Mouse (Mus musculus): ENCODE data around the gene Fbxo7. TPM values are rescaled to one million over a fixed set of nuclear protein-coding genes. Genes with fewer than 3 reads are reported as not detected.

The Fbxo7 gene
- polyA plus RNA-seq, 1 experiment from 2014 or later: 26.1 TPM

DNA sequence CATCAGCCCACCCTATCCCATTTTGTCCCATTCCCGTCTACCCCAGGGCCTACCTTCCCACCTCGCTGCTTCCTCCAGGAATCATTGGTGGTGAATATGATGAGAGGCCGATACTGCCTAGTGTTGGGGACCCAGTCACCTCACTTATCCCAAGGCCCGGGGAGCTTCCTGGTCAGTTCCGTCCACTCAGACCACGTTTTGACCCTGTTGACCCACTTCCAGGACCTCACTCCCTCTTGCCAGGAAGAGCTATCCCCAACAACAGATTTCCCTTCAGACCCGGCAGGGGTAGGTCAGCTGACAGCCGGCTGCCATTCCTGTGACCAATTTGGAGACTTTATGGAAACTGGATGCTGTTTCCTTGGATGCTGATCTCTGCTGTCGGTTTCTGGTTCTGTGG is 26.0 kb downstream of the Fbxo7 start:
- Histone ChIP-seq H3K9ac (ENCODE audit: low read depth, low read length) (no peak overlapping the region), H3K27me3 (replicated peaks; ENCODE audit: control insufficient read depth, insufficient read depth, low read length) (no peaks in the 10 kb centered on the region), H3K4me1 (ENCODE audit: control insufficient read depth, insufficient read depth, low read length) (peaks cover 2% of the 10 kb centered on the region; the same call in 1 of the 2 replicates), H3K4me3 (ENCODE audit: low read depth, low read length) (no peak overlapping the region), H3K4me2 (ENCODE audit: low read depth, low read length) (no peak overlapping the region), H3K9me3 (ENCODE audit: control insufficient read depth, low read length) (no peaks in the 10 kb centered on the region), H3K36me3 (ENCODE audit: control insufficient read depth, insufficient read depth, low read length) (peaks cover 49% of the 10 kb centered on the region; the same call in 1 of the 2 replicates), H3K27ac (replicated peaks; ENCODE audit: low read depth, low read length) (no peak overlapping the region)
- DNase-seq (ENCODE audit: low spot score) (no peak), ATAC-seq (ENCODE audit: low read depth) (no peak)
- WGBS: 77% methylated on average over 9 of the region's 9 CpGs

DNA sequence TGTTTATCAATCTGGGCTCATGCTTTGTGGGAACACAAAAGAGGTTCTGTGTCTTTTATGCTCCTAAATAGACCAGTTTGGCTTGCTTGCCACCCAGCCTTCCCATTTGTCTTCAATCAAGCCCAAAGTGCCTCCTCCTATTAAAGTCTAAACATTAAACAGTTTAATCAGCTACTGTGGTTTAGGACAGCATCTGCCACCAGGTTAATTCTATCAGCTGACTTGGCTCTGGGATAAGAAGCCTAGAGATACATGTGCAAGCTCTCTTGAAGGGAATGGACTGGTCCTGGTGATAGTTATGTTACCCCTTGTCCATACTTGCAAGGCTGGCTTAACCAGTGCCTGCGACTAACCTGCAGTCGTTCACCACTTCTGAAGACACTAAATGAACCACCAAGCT is 28.8 kb downstream of the Fbxo7 start:
- Histone ChIP-seq H3K27ac (replicated peaks; ENCODE audit: low read depth, low read length) (no peak overlapping the region), H3K4me3 (ENCODE audit: low read depth, low read length) (no peak overlapping the region), H3K9me3 (ENCODE audit: control insufficient read depth, low read length) (no peaks in the 10 kb centered on the region), H3K4me1 (ENCODE audit: control insufficient read depth, insufficient read depth, low read length) (peaks cover 2% of the 10 kb centered on the region; the same call in 1 of the 2 replicates), H3K4me2 (ENCODE audit: low read depth, low read length) (no peak overlapping the region), H3K36me3 (ENCODE audit: control insufficient read depth, insufficient read depth, low read length) (peaks cover 37% of the 10 kb centered on the region; the same call in 1 of the 2 replicates), H3K9ac (ENCODE audit: low read depth, low read length) (no peak overlapping the region), H3K27me3 (replicated peaks; ENCODE audit: control insufficient read depth, insufficient read depth, low read length) (no peaks in the 10 kb centered on the region)
- ATAC-seq (ENCODE audit: low read depth): no peak
- WGBS: 78% methylated on average over 2 of the region's 2 CpGs
- DNase-seq (ENCODE audit: low spot score): no peak

DNA sequence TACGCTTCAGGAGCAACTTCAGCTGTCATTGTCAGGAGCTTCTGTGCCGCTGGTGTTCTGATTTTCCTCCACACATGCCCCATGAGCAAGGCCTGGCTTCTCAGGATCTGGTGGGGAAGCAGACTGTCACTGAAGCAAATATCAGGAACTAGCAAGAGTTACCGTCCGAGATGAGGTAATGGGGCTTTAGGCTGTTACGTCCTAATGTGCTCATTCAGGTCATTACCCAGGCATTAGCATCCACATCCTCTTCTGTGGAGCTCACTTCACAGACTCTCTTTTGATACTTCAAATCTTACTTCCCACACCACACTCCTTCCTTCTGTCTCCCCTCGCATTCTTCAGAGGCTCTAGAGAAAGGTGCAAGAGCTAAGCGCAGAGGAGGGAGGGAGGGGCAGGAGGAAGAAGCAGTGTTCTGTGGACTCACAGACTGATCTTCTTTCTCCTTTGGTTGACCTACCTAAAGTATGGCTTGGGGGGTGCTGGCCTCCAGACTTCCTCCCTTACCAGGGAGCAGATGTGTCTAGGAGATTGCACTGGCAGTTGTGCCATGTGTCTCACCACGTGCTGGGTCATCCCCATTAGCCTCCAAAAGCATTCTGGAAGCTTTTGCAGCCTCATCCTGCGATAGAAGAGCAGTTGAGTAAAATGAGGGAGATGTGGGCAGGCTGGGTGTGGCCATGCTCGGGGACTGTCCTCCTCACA is 31.2 kb downstream of the Fbxo7 start:
- peaks cover 2% of the 10 kb centered on the region; the same call in 1 of the 2 replicates for H3K4me1 ChIP-seq (ENCODE audit: control insufficient read depth, insufficient read depth, low read length)
- ATAC-seq (ENCODE audit: low read depth): no peak
- peaks cover 19% of the 10 kb centered on the region; the same call in 1 of the 2 replicates for H3K36me3 ChIP-seq (ENCODE audit: control insufficient read depth, insufficient read depth, low read length)
- H3K27me3 ChIP-seq (replicated peaks; ENCODE audit: control insufficient read depth, insufficient read depth, low read length): no peaks in the 10 kb centered on the region
- 77% methylated on average over 9 of the region's 10 CpGs for WGBS
- H3K27ac ChIP-seq (replicated peaks; ENCODE audit: low read depth, low read length): no peak overlapping the region
- no peak overlapping the region for H3K4me3 ChIP-seq (ENCODE audit: low read depth, low read length)
- no peak overlapping the region for H3K4me2 ChIP-seq (ENCODE audit: low read depth, low read length)
- H3K9ac ChIP-seq (ENCODE audit: low read depth, low read length): no peak overlapping the region
- DNase-seq (ENCODE audit: low spot score): no peak
- H3K9me3 ChIP-seq (ENCODE audit: control insufficient read depth, low read length): 0 out of 2 replicates have a peak, but pooled peaks cover 6% of the 10 kb centered on the region

DNA sequence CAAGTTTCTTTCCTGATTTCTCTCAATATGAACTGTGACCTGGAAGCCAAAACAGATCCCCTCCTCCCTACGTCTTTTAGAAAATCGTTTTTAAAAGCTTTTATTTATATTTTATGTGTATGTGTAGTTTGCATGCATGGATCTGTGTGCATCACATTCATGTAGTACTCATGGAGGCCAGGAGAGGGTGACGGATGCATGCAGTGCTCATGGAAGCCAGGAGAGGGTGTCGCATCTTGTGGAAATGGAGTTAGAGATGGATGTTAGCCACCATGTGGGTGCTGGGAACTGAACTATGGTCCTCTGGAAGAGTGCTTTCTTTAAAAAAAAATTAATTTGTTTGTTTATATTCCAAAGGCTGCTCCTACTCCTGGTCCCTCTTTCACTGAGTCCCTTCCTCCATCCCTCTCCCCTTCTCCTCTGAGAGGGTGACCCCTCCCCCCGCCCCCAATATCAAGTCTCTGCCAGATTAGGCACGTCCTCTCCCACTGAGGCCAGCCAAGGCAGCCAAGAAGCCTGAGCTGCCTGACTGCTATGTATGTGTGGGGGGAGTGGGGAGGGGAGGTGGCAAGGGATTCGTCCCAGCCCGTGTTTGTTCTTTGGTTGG is 34.6 kb downstream of the Fbxo7 start:
- Histone ChIP-seq H3K27me3 (replicated peaks; ENCODE audit: control insufficient read depth, insufficient read depth, low read length) (no peaks in the 10 kb centered on the region), H3K9ac (ENCODE audit: low read depth, low read length) (no peak overlapping the region), H3K4me3 (ENCODE audit: low read depth, low read length) (no peak overlapping the region), H3K27ac (replicated peaks; ENCODE audit: low read depth, low read length) (no peak overlapping the region), H3K36me3 (ENCODE audit: control insufficient read depth, insufficient read depth, low read length) (peaks cover 12% of the 10 kb centered on the region; the same call in 1 of the 2 replicates), H3K9me3 (ENCODE audit: control insufficient read depth, low read length) (0 out of 2 replicates have a peak, but pooled peaks cover 6% of the 10 kb centered on the region), H3K4me2 (ENCODE audit: low read depth, low read length) (no peak overlapping the region), H3K4me1 (ENCODE audit: control insufficient read depth, insufficient read depth, low read length) (no peaks in the 10 kb centered on the region)
- ATAC-seq (ENCODE audit: low read depth) (no peak), DNase-seq (ENCODE audit: low spot score) (no peak)
- WGBS: 79% methylated on average over 8 of the region's 8 CpGs

DNA sequence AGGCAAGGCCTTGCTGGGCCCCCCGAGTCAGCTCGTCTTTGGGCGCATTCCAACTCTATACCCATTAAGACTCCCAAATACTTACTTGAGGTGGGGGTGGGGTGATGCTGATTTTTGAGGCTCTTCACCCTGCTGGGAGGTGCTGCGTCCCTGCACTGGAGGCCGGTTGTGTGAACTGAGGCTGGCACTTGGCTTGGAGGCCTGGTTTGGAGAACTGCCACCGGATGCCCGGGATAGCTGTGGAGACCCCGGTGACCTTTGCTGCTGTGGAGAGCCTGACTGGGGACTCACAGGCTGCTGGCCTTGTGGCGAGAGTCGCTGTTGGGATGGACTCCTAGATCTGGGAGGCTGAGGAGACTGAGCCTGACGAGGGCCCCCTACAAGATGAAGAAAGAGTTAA is 35.5 kb downstream of the Fbxo7 start:
- no peaks in the 10 kb centered on the region for H3K27me3 ChIP-seq (replicated peaks; ENCODE audit: control insufficient read depth, insufficient read depth, low read length)
- 73% methylated on average over 11 of the region's 11 CpGs for WGBS
- DNase-seq (ENCODE audit: low spot score): no peak
- H3K9me3 ChIP-seq (ENCODE audit: control insufficient read depth, low read length): 0 out of 2 replicates have a peak, but pooled peaks cover 6% of the 10 kb centered on the region
- no peak overlapping the region for H3K4me3 ChIP-seq (ENCODE audit: low read depth, low read length)
- 0 out of 2 replicates have a peak, but pooled peaks cover 7% of the 10 kb centered on the region for H3K36me3 ChIP-seq (ENCODE audit: control insufficient read depth, insufficient read depth, low read length)
- H3K4me1 ChIP-seq (ENCODE audit: control insufficient read depth, insufficient read depth, low read length): no peaks in the 10 kb centered on the region
- no peak overlapping the region for H3K9ac ChIP-seq (ENCODE audit: low read depth, low read length)
- ATAC-seq (ENCODE audit: low read depth): no peak
- H3K4me2 ChIP-seq (ENCODE audit: low read depth, low read length): no peak overlapping the region
- no peak overlapping the region for H3K27ac ChIP-seq (replicated peaks; ENCODE audit: low read depth, low read length)

DNA sequence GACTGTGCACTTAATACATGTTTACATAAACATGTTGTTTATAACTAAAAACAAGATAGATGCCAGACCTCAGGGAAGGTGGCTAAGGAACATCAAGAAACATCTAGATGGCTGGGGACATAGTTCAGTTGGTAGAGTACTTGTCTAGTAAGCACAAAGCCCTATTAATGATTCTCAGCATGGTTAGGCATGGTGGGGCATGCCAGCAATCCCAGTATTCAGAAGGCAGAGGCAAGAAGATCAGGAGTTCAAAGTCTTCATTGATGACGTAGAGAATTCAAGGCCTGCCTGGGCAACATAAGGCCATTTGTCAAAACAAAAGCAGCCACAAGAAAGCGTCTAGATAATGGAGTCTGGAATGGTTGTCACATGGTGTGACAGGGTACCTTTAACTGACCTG is 35.9 kb downstream of the Fbxo7 start:
- no peaks in the 10 kb centered on the region for H3K27me3 ChIP-seq (replicated peaks; ENCODE audit: control insufficient read depth, insufficient read depth, low read length)
- DNase-seq (ENCODE audit: low spot score) (no peak), ATAC-seq (ENCODE audit: low read depth) (no peak)
- no peak overlapping the region for H3K4me3 ChIP-seq (ENCODE audit: low read depth, low read length)
- H3K9ac ChIP-seq (ENCODE audit: low read depth, low read length): no peak overlapping the region
- H3K36me3 ChIP-seq (ENCODE audit: control insufficient read depth, insufficient read depth, low read length): 0 out of 2 replicates have a peak, but pooled peaks cover 6% of the 10 kb centered on the region
- no peak overlapping the region for H3K27ac ChIP-seq (replicated peaks; ENCODE audit: low read depth, low read length)
- WGBS: 57% methylated on average over 2 of the region's 2 CpGs
- no peaks in the 10 kb centered on the region for H3K4me1 ChIP-seq (ENCODE audit: control insufficient read depth, insufficient read depth, low read length)
- H3K4me2 ChIP-seq (ENCODE audit: low read depth, low read length): no peak overlapping the region
- H3K9me3 ChIP-seq (ENCODE audit: control insufficient read depth, low read length): 0 out of 2 replicates have a peak, but pooled peaks cover 6% of the 10 kb centered on the region

DNA sequence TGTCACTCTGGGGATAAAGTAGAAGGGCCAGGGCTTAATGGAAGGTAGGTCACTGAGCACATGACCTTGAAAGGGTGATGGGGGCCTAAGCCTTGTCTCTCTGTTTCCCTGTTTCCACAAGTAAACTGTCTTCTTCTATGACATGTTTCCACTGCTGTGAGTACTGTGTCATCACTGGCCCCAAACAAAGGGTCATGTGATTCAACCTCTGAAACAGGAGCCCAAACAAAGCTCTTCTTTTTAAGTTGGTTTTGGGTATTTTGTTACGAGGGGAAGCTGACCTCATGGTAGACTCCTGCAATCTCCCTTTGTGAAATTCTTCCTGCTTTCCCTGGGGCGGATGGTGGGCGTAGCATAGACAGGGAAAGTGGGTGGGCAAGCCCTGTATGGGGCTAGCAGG is 38.5 kb downstream of the Fbxo7 start:
- no peak overlapping the region for H3K27ac ChIP-seq (replicated peaks; ENCODE audit: low read depth, low read length)
- H3K4me2 ChIP-seq (ENCODE audit: low read depth, low read length): no peak overlapping the region
- H3K4me3 ChIP-seq (ENCODE audit: low read depth, low read length): no peak overlapping the region
- H3K9ac ChIP-seq (ENCODE audit: low read depth, low read length): no peak overlapping the region
- 0 out of 2 replicates have a peak, but pooled peaks cover 6% of the 10 kb centered on the region for H3K9me3 ChIP-seq (ENCODE audit: control insufficient read depth, low read length)
- H3K27me3 ChIP-seq (replicated peaks; ENCODE audit: control insufficient read depth, insufficient read depth, low read length): no peaks in the 10 kb centered on the region
- DNase-seq (ENCODE audit: low spot score): no peak
- 0 out of 2 replicates have a peak, but pooled peaks cover 2% of the 10 kb centered on the region for H3K36me3 ChIP-seq (ENCODE audit: control insufficient read depth, insufficient read depth, low read length)
- ATAC-seq (ENCODE audit: low read depth): no peak
- 0 out of 2 replicates have a peak, but pooled peaks cover 2% of the 10 kb centered on the region for H3K4me1 ChIP-seq (ENCODE audit: control insufficient read depth, insufficient read depth, low read length)
- 53% methylated on average over 3 of the region's 3 CpGs for WGBS

DNA sequence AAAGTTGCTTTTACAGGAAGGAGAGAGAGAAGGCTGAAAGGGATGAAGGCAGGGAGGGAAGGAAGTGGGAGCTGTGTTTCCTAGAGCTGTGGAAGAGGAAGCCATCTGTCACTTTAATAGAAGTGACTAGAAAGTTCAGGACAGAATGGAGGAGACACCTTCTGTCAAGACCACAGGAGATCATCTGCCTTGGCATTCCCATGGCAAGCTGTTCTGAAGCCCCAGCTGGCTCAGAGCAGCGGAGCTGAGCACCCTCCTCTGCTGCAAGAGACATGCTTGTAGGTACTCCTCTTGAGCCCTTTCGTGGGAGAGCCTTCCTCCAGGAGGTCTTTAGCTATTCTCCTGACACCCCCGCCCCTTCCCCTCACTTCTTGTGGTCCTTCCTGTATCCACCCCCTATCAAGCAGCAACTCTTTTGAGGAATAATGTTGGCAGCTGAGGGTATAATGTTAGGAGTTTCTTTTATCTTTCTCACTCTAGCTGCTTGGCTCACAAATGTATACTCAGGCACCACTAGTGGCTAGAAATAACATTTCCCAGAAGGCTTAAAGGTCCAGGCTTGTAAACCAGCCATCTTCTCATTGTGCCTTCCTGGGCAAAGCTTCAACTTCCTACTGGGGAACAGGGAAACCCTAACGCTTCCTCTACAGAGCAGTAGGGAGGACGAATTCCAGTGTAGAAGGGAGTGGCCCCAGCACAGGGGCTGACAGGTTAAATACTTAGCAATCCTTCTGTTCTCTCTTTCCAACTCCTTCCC is 40.7 kb downstream of the Fbxo7 start:
- H3K27me3 ChIP-seq (replicated peaks; ENCODE audit: control insufficient read depth, insufficient read depth, low read length): no peaks in the 10 kb centered on the region
- no peak for DNase-seq (ENCODE audit: low spot score)
- H3K9ac ChIP-seq (ENCODE audit: low read depth, low read length): no peak overlapping the region
- H3K27ac ChIP-seq (replicated peaks; ENCODE audit: low read depth, low read length): no peak overlapping the region
- ATAC-seq (ENCODE audit: low read depth): no peak
- H3K9me3 ChIP-seq (ENCODE audit: control insufficient read depth, low read length): no peaks in the 10 kb centered on the region
- 70% methylated on average over 5 of the region's 5 CpGs for WGBS
- H3K4me2 ChIP-seq (ENCODE audit: low read depth, low read length): no peak overlapping the region
- no peaks in the 10 kb centered on the region for H3K36me3 ChIP-seq (ENCODE audit: control insufficient read depth, insufficient read depth, low read length)
- H3K4me3 ChIP-seq (ENCODE audit: low read depth, low read length): no peak overlapping the region
- H3K4me1 ChIP-seq (ENCODE audit: control insufficient read depth, insufficient read depth, low read length): 0 out of 2 replicates have a peak, but pooled peaks cover 2% of the 10 kb centered on the region
